Comparison of ENCODE assay signal across 8 mouse cellular contexts in genomic region chr7:7188191-7188942, GRCm38 (mm10). TPM values are rescaled to one million over a fixed set of nuclear protein-coding genes. Genes with fewer than 3 reads are reported as not detected.
DNase-seq lines count a peak whose midpoint lies in the region; ATAC-seq and TF ChIP-seq lines count a peak whose summit lies in the region.

No protein-coding gene starts in this region.

- no peaks in the 10 kb centered on the region for H3K79me2 ChIP-seq in myocyte (ENCODE audit: control insufficient read depth, insufficient read depth)

- H3K36me3 ChIP-seq in heart, embryonic 12.5 days, result no peaks in the 10 kb centered on the region
- no peaks in the 10 kb centered on the region for H3K36me3 ChIP-seq in kidney, postnatal 0 days (ENCODE audit: insufficient read depth, low read length)
- H3K36me3 ChIP-seq in liver, embryonic 11.5 days (ENCODE audit: control insufficient read depth, insufficient read depth, low read length), result no peaks in the 10 kb centered on the region
- H3K36me3 ChIP-seq in myocyte (ENCODE audit: control insufficient read depth, insufficient read depth), result no peaks in the 10 kb centered on the region

- H3K4me1 ChIP-seq in bone marrow, adult 2 months (ENCODE audit: control insufficient read depth, insufficient read depth, low read length), result no peaks in the 10 kb centered on the region
- no peaks in the 10 kb centered on the region for H3K4me1 ChIP-seq in embryonic fibroblast, embryonic 13.5 days (ENCODE audit: control insufficient read depth, insufficient read depth, low read length)
- H3K4me1 ChIP-seq in heart, embryonic 12.5 days (replicated peaks), result no peaks in the 10 kb centered on the region
- H3K4me1 ChIP-seq in kidney, postnatal 0 days (replicated peaks; ENCODE audit: insufficient read depth, low read length), result no peaks in the 10 kb centered on the region
- no peaks in the 10 kb centered on the region for H3K4me1 ChIP-seq in liver, embryonic 11.5 days (replicated peaks; ENCODE audit: control insufficient read depth, insufficient read depth, low read length)

- no peaks in the 10 kb centered on the region for H3K27me3 ChIP-seq in heart, embryonic 12.5 days (replicated peaks)
- no peaks in the 10 kb centered on the region for H3K27me3 ChIP-seq in kidney, postnatal 0 days (ENCODE audit: insufficient read depth, low read length)
- H3K27me3 ChIP-seq in liver, embryonic 11.5 days (replicated peaks; ENCODE audit: control insufficient read depth, insufficient read depth, low read length), result no peaks in the 10 kb centered on the region
- no peaks in the 10 kb centered on the region for H3K27me3 ChIP-seq in myocyte (ENCODE audit: control insufficient read depth, insufficient read depth, insufficient read length)

- no peak overlapping the region for H3ac ChIP-seq in myocyte (ENCODE audit: control insufficient read depth, insufficient read length)

- peak; percentile 76 to 80 for DNase-seq in B cell, adult 2 months
- DNase-seq in kidney, postnatal 0 days (ENCODE audit: low spot score), result peak; percentile 79
- DNase-seq in liver, embryonic 11.5 days (ENCODE audit: low spot score), result peak; percentile 73
- DNase-seq in spleen, postnatal 4 days (ENCODE audit: low spot score in 2 of 2), result peak; percentile 43 to 80

- no peak overlapping the region for H3K27ac ChIP-seq in bone marrow, adult 2 months (ENCODE audit: control insufficient read depth, insufficient read depth, low read depth, low read length, poor library complexity)
- H3K27ac ChIP-seq in embryonic fibroblast, embryonic 13.5 days (ENCODE audit: insufficient read depth, low read length), result no peak overlapping the region
- no peak overlapping the region for H3K27ac ChIP-seq in heart, embryonic 12.5 days (ENCODE audit: poor library complexity, severe bottlenecking)
- H3K27ac ChIP-seq in kidney, postnatal 0 days, result no peak overlapping the region
- H3K27ac ChIP-seq in liver, embryonic 11.5 days (ENCODE audit: low read depth, low read length), result no peak overlapping the region

- ATAC-seq in heart, embryonic 12.5 days (ENCODE audit: insufficient number of reproducible peaks, low FRiP score), result peak; percentile 84; the same call in 1 of the 2 replicates
- ATAC-seq in kidney, postnatal 0 days (replicated peaks; ENCODE audit: low FRiP score, low read depth), result peak; percentile 94
- peak; percentile 95 for ATAC-seq in liver, embryonic 11.5 days (replicated peaks; ENCODE audit: low FRiP score)

- no peak for TF ChIP-seq POLR2A in bone marrow, adult 2 months (IDR thresholded peaks at IDR 0.05; ENCODE audit: borderline replicate concordance, control insufficient read depth, low read depth, low read length)
- TF ChIP-seq POLR2A in embryonic fibroblast, embryonic 13.5 days (IDR thresholded peaks at IDR 0.05; ENCODE audit: low read depth, low read length), result no peak
- TF ChIP-seq POLR2A in myocyte (IDR thresholded peaks at IDR 0.05; ENCODE audit: insufficient read length, low read depth), result no peak

- peak overlapping the region; percentile 59 for H3K4me3 ChIP-seq in bone marrow, adult 2 months (replicated peaks; ENCODE audit: control insufficient read depth, low read depth, low read length)
- peak overlapping the region; percentile 70 for H3K4me3 ChIP-seq in embryonic fibroblast, embryonic 13.5 days (ENCODE audit: insufficient read depth, low read length)
- peak overlapping the region; percentile 58 for H3K4me3 ChIP-seq in heart, embryonic 12.5 days
- H3K4me3 ChIP-seq in kidney, postnatal 0 days (replicated peaks; ENCODE audit: low read depth, low read length), result peak overlapping the region; percentile 47
- H3K4me3 ChIP-seq in liver, embryonic 11.5 days (ENCODE audit: low read depth, low read length), result peak overlapping the region; percentile 59
- peak overlapping the region; percentile 18 for H3K4me3 ChIP-seq in myocyte

- WGBS in bone marrow, adult 2 months, result 7% methylated on average over 18 of the region's 18 CpGs
- WGBS in heart, embryonic 12.5 days, result 10% methylated on average over 18 of the region's 18 CpGs
- WGBS in kidney, postnatal 0 days, result 12% methylated on average over 18 of the region's 18 CpGs
- 12% methylated on average over 18 of the region's 18 CpGs for WGBS in liver, embryonic 11.5 days

- peak; percentile 80 for TF ChIP-seq CTCF in bone marrow, adult 2 months (IDR thresholded peaks at IDR 0.05; ENCODE audit: control insufficient read depth, insufficient read depth, low read length)
- TF ChIP-seq CTCF in embryonic fibroblast, embryonic 13.5 days (IDR thresholded peaks at IDR 0.05; ENCODE audit: borderline replicate concordance, insufficient read depth, low read length), result peak; percentile 90
- peak; percentile 73 for TF ChIP-seq CTCF in kidney, postnatal 0 days (IDR thresholded peaks at IDR 0.05; ENCODE audit: low read depth)

- H3K9me3 ChIP-seq in heart, embryonic 12.5 days (replicated peaks), result no peaks in the 10 kb centered on the region
- H3K9me3 ChIP-seq in kidney, postnatal 0 days (replicated peaks; ENCODE audit: low read length), result no peaks in the 10 kb centered on the region
- H3K9me3 ChIP-seq in liver, embryonic 11.5 days (ENCODE audit: control insufficient read depth, low read length), result no peaks in the 10 kb centered on the region

- peak overlapping the region; percentile 57 for H3K4me2 ChIP-seq in heart, embryonic 12.5 days
- H3K4me2 ChIP-seq in kidney, postnatal 0 days (ENCODE audit: low read length), result peak overlapping the region; percentile 48
- peak overlapping the region; percentile 62 for H3K4me2 ChIP-seq in liver, embryonic 11.5 days
- peak overlapping the region; percentile 53 for H3K4me2 ChIP-seq in myocyte (ENCODE audit: low read depth)

- H3K9ac ChIP-seq in heart, embryonic 12.5 days, result no peak overlapping the region; the same call in 1 of the 2 replicates
- H3K9ac ChIP-seq in kidney, postnatal 0 days (ENCODE audit: low read depth, low read length), result peak overlapping the region; percentile 37; the same call in 1 of the 2 replicates
- no peak overlapping the region for H3K9ac ChIP-seq in liver, embryonic 11.5 days (ENCODE audit: low read depth, low read length)

TF ChIP-seq in myocyte, 11 proteins besides CTCF, POLR2A, EP300 and RAD21:
- TF ChIP-seq MYOG (IDR thresholded peaks at IDR 0.05; ENCODE audit: control insufficient read depth in 1 of 3, insufficient read depth in 1 of 3, insufficient read length in 2 of 3, low read depth in 2 of 3) (peak in 1 of 3 experiments; percentile 56), TCF12 (IDR thresholded peaks at IDR 0.05; ENCODE audit: insufficient read depth, poor library complexity, severe bottlenecking) (no peak), TCF3 (IDR thresholded peaks at IDR 0.05; ENCODE audit: insufficient read length, low read depth) (no peak), CEBPB (IDR thresholded peaks at IDR 0.05; ENCODE audit: insufficient read depth, poor library complexity, severe bottlenecking) (no peak), USF1 (IDR thresholded peaks at IDR 0.05; ENCODE audit: low read depth) (no peak), MYOD1 (IDR thresholded peaks at IDR 0.05; ENCODE audit: control insufficient read depth in 1 of 3, insufficient read length in 2 of 3, low read depth in 2 of 3) (peak in 2 of 3 experiments; percentile 19 to 57), E2F4 (IDR thresholded peaks at IDR 0.05; ENCODE audit: insufficient read depth) (no peak), MAX (IDR thresholded peaks at IDR 0.05; ENCODE audit: low read depth) (no peak), REST (IDR thresholded peaks at IDR 0.05; ENCODE audit: insufficient read depth, insufficient read length) (no peak)

RNA-seq across cellular contexts. Expression of gene Zfp418, which starts 17.2 kb away (rescaled TPM):
- polyA plus RNA-seq in bone marrow, adult 2 months (2011; ENCODE audit: insufficient read depth, insufficient read length, low replicate concordance, missing spikeins), result not detected in 2 replicates
- polyA plus RNA-seq in embryonic fibroblast, embryonic 13.5 days (2011; ENCODE audit: insufficient read length, low read depth, missing spikeins), result 2.0 and 2.6 TPM in 2 replicates
- 0.96 and 1.8 TPM in 2 replicates for polyA plus RNA-seq in heart, embryonic 12.5 days (2016; fragmentation: Nextera tagmentation; extraction: Ambion mirVana)
- polyA plus RNA-seq in kidney, postnatal 0 days (2015; fragmentation: Nextera tagmentation; extraction: Ambion mirVana), result 1.8 and 2.0 TPM in 2 replicates
- polyA plus RNA-seq in liver, embryonic 11.5 days (2014; fragmentation: Nextera tagmentation; extraction: Ambion mirVana), result 0.93 and 1.3 TPM in 2 replicates
- 0.53 TPM for polyA plus RNA-seq in myocyte (2012; fragmentation: generic; extraction: Trizol)

RNA-seq across cellular contexts. Expression of gene Zfp772, which starts 21.4 kb away (rescaled TPM):
- 0.57 and 1.8 TPM in 2 replicates for polyA plus RNA-seq in bone marrow, adult 2 months (2011; ENCODE audit: insufficient read depth, insufficient read length, low replicate concordance, missing spikeins)
- polyA plus RNA-seq in embryonic fibroblast, embryonic 13.5 days (2011; ENCODE audit: insufficient read length, low read depth, missing spikeins), result 3.6 and 4.0 TPM in 2 replicates
- 4.9 and 5.1 TPM in 2 replicates for polyA plus RNA-seq in heart, embryonic 12.5 days (2016; fragmentation: Nextera tagmentation; extraction: Ambion mirVana)
- 5.0 and 5.4 TPM in 2 replicates for polyA plus RNA-seq in kidney, postnatal 0 days (2015; fragmentation: Nextera tagmentation; extraction: Ambion mirVana)
- polyA plus RNA-seq in liver, embryonic 11.5 days (2014; fragmentation: Nextera tagmentation; extraction: Ambion mirVana), result 3.5 and 4.4 TPM in 2 replicates
- 1.4 TPM for polyA plus RNA-seq in myocyte (2012; fragmentation: generic; extraction: Trizol)

RNA-seq across cellular contexts. Expression of gene Zfp773, which starts 51.8 kb away (rescaled TPM):
- polyA plus RNA-seq in bone marrow, adult 2 months (2011; ENCODE audit: insufficient read depth, insufficient read length, low replicate concordance, missing spikeins), result 1.9 and 4.6 TPM in 2 replicates
- polyA plus RNA-seq in embryonic fibroblast, embryonic 13.5 days (2011; ENCODE audit: insufficient read length, low read depth, missing spikeins), result 0.13 and 0.26 TPM in 2 replicates
- 0.99 and 1.1 TPM in 2 replicates for polyA plus RNA-seq in heart, embryonic 12.5 days (2016; fragmentation: Nextera tagmentation; extraction: Ambion mirVana)
- 1.1 TPM in 2 replicates for polyA plus RNA-seq in kidney, postnatal 0 days (2015; fragmentation: Nextera tagmentation; extraction: Ambion mirVana)
- 0.53 and 0.75 TPM in 2 replicates for polyA plus RNA-seq in liver, embryonic 11.5 days (2014; fragmentation: Nextera tagmentation; extraction: Ambion mirVana)
- 0.02 TPM for polyA plus RNA-seq in myocyte (2012; fragmentation: generic; extraction: Trizol)

RNA-seq across cellular contexts. Expression of gene Vmn2r29, which starts 58.8 kb away (rescaled TPM):
- polyA plus RNA-seq in bone marrow, adult 2 months (2011; ENCODE audit: insufficient read depth, insufficient read length, low replicate concordance, missing spikeins), result not detected in 2 replicates
- 0.35 and 0.83 TPM in 2 replicates for polyA plus RNA-seq in embryonic fibroblast, embryonic 13.5 days (2011; ENCODE audit: insufficient read length, low read depth, missing spikeins)
- polyA plus RNA-seq in heart, embryonic 12.5 days (2016; fragmentation: Nextera tagmentation; extraction: Ambion mirVana), result 0.08 and 0.24 TPM in 2 replicates
- 0.42 and 0.51 TPM in 2 replicates for polyA plus RNA-seq in kidney, postnatal 0 days (2015; fragmentation: Nextera tagmentation; extraction: Ambion mirVana)
- 1.4 TPM in 1 of 2 replicates, not detected in the other for polyA plus RNA-seq in liver, embryonic 11.5 days (2014; fragmentation: Nextera tagmentation; extraction: Ambion mirVana)
- 0.06 TPM for polyA plus RNA-seq in myocyte (2012; fragmentation: generic; extraction: Trizol)

Comparison
In these comparisons a context has a peak if more than half of its experiments do, and no peak if none do; other contexts are left out.
1. H3K4me3 ChIP-seq: peak in every context shown above with its lines; median percentile 70 in embryonic fibroblast, embryonic 13.5 days; 59 in bone marrow, adult 2 months; 59 in liver, embryonic 11.5 days; 58 in heart, embryonic 12.5 days; 47 in kidney, postnatal 0 days; 18 in myocyte.